Mouse (Mus musculus) intestine, postnatal 0 days (tissue): ENCODE data around the gene Tcf7l1. TPM values are rescaled to one million over a fixed set of nuclear protein-coding genes. Genes with fewer than 3 reads are reported as not detected.

ENCODE experiments used
- ATAC-seq: fragments of 200-750 bp; cut with Nextera tagmentation; 2 replicates; pipeline ENCODE4 v1.8.0; 2017; ENCODE audit warnings: mild to moderate bottlenecking, moderate TSS enrichment, moderate library complexity
- H3K27ac ChIP-seq: fragments of 300-500 bp; sonication (generic); 2 replicates; pipeline ENCODE4 v1.5.1; 2014; ENCODE audit warnings: mild to moderate bottlenecking, low read depth, low read length, moderate library complexity
- H3K27me3 ChIP-seq: fragments of 300-500 bp; sonication (generic); replicated peaks from 2 replicates; pipeline ENCODE4 v1.6.1; 2014; ENCODE audit warnings: low read length, mixed read lengths; ENCODE audit not compliant: control insufficient read depth, insufficient read depth
- H3K36me3 ChIP-seq: fragments of 300-500 bp; sonication (generic); 2 replicates; pipeline ENCODE4 v1.6.1; 2014; ENCODE audit warnings: mild to moderate bottlenecking, moderate library complexity; ENCODE audit not compliant: control insufficient read depth, insufficient read depth
- H3K4me1 ChIP-seq: fragments of 300-500 bp; sonication (generic); replicated peaks from 2 replicates; pipeline ENCODE4 v1.6.1; 2014; ENCODE audit warnings: antibody characterized with exemption, low read length, mixed read lengths; ENCODE audit not compliant: control insufficient read depth, insufficient read depth
- H3K4me2 ChIP-seq: fragments of 300-500 bp; sonication (generic); replicated peaks from 2 replicates; pipeline ENCODE4 v1.6.1; 2014; ENCODE audit warnings: low read depth, mild to moderate bottlenecking, moderate library complexity
- H3K4me3 ChIP-seq: fragments of 300-500 bp; sonication (generic); 2 replicates; pipeline ENCODE4 v1.5.1; 2014; ENCODE audit warnings: low read depth, low read length
- H3K9ac ChIP-seq: fragments of 300-500 bp; sonication (generic); 2 replicates; pipeline ENCODE4 v1.6.1; 2014; ENCODE audit warnings: mild to moderate bottlenecking, low read depth, low read length
- H3K9me3 ChIP-seq: fragments of 300-500 bp; sonication (generic); 2 replicates; pipeline ENCODE4 v1.6.1; 2016; ENCODE audit warnings: mixed run types; ENCODE audit not compliant: control insufficient read depth
- CTCF ChIP-seq: sonication (generic); IDR thresholded peaks from 2 replicates; pipeline ENCODE4 v1.5.1; 2016; ENCODE audit warnings: low read depth, mild to moderate bottlenecking, control low read depth, antibody characterized with exemption, moderate library complexity
- WGBS: fragments of 180-500 bp; shearing (Covaris S2); extraction: QIAGEN DNeasy Blood & Tissue Kit; methylation state at CpG from one replicate; pipeline ENCODE4 v1.1.7; 2014; 5-methylcytosine and 5-hydroxymethylcytosine counted together
- polyA plus RNA-seq: library from polyadenylated mRNA; unstranded; fragments of >200 nt; fragmentation: Nextera tagmentation; extraction: Ambion mirVana; gene quantifications from 2 replicates; pipeline ENCODE4 v1.2.1, GENCODE M21; 2015

Tcf7l1 gene
- polyA plus RNA-seq, 1 experiment from 2014 or later = 6.8 TPM

DNA sequence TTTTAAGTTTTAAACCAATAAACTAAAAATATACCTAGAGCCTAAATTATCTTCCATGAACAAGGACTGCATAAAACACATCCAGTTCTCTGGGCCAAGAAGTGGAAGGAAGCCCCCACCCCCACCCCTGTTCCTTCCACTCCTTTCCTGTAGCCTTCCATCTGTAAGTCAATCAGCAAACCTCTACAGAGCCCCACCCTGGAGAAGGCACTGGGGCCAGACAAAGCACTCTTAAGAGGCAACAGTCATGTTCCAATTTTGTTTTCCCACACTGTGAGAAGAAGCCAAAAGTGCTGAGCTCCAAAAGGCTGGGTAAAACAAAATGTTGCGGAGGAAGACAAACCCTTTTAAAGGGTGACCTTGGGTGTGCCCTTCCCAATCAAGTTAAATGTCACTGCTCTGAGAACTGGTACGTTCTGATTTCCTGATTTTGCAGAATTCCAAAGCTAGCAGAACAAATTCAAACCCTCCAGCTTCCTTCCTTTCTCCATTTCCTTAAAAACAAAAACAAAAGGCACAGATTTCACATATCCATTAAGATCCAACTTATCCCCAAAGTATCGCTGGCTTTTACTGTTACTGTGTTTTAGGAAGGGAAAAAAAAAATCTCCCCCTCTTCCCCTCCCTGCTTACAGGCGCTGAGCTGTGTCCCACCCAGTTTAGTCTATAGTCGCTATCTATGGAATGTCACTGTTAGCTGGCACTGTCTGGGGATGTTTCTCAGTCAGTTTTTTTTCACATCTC lies 94.8 kb downstream of the Tcf7l1 start:
- Histone ChIP-seq H3K27ac (no peak overlapping the region), H3K4me2 (no peak overlapping the region), H3K4me3 (no peak overlapping the region), H3K4me1 (0 out of 2 replicates have a peak, but pooled peaks cover 9% of the 10 kb centered on the region), H3K27me3 (no peaks in the 10 kb centered on the region), H3K9me3 (no peaks in the 10 kb centered on the region), H3K36me3 (no peaks in the 10 kb centered on the region), H3K9ac (no peak overlapping the region)
- 42% methylated on average over 5 of the region's 5 CpGs for WGBS
- ATAC-seq = no peak
- no peak for TF ChIP-seq CTCF

- Histone ChIP-seq H3K9ac (no peak overlapping the region), H3K9me3 (no peaks in the 10 kb centered on the region), H3K27me3 (no peaks in the 10 kb centered on the region), H3K4me2 (no peak overlapping the region), H3K4me1 (peaks cover 11% of the 10 kb centered on the region; the same call in 1 of the 2 replicates), H3K36me3 (no peaks in the 10 kb centered on the region), H3K27ac (no peak overlapping the region), H3K4me3 (no peak overlapping the region)
- no peak for ATAC-seq
- no peak for TF ChIP-seq CTCF
- 81% methylated on average over 6 of the region's 6 CpGs for WGBS
These were observed 96.6 kb downstream of the Tcf7l1 start for GRCm38 (mm10) chr6:72692469-72692868.

GRCm38 (mm10) chr6:72691549-72691948 lies 97.5 kb downstream of the Tcf7l1 start:
- 63% methylated on average over 9 of the region's 9 CpGs for WGBS
- no peaks in the 10 kb centered on the region for H3K27me3 ChIP-seq
- ATAC-seq = no peak
- H3K4me3 ChIP-seq = no peak overlapping the region
- H3K36me3 ChIP-seq = no peaks in the 10 kb centered on the region
- no peak overlapping the region for H3K27ac ChIP-seq
- peaks cover 4% of the 10 kb centered on the region; the same call in 1 of the 2 replicates for H3K4me1 ChIP-seq
- TF ChIP-seq CTCF = no peak
- H3K4me2 ChIP-seq = no peak overlapping the region
- H3K9ac ChIP-seq = no peak overlapping the region
- no peaks in the 10 kb centered on the region for H3K9me3 ChIP-seq

GRCm38 (mm10) chr6:72690595-72690994 lies 98.5 kb downstream of the Tcf7l1 start:
- Histone ChIP-seq H3K9ac (no peak overlapping the region), H3K4me1 (peaks cover 4% of the 10 kb centered on the region; the same call in 1 of the 2 replicates), H3K4me3 (no peak overlapping the region), H3K27ac (no peak overlapping the region), H3K27me3 (no peaks in the 10 kb centered on the region), H3K36me3 (no peaks in the 10 kb centered on the region), H3K9me3 (no peaks in the 10 kb centered on the region), H3K4me2 (no peak overlapping the region)
- no peak for ATAC-seq
- WGBS = 56% methylated on average over 10 of the region's 10 CpGs
- TF ChIP-seq CTCF = no peak

GRCm38 (mm10) chr6:72690001-72690400 lies 99.1 kb downstream of the Tcf7l1 start:
- H3K4me2 ChIP-seq = no peak overlapping the region
- no peak overlapping the region for H3K27ac ChIP-seq
- ATAC-seq = no peak
- no peaks in the 10 kb centered on the region for H3K36me3 ChIP-seq
- WGBS = 78% methylated on average over 8 of the region's 8 CpGs
- H3K27me3 ChIP-seq = no peaks in the 10 kb centered on the region
- no peak overlapping the region for H3K4me3 ChIP-seq
- no peak for TF ChIP-seq CTCF
- no peak overlapping the region for H3K9ac ChIP-seq
- H3K4me1 ChIP-seq = peaks cover 4% of the 10 kb centered on the region; the same call in 1 of the 2 replicates
- H3K9me3 ChIP-seq = no peaks in the 10 kb centered on the region

- Histone ChIP-seq H3K36me3 (no peaks in the 10 kb centered on the region), H3K27ac (no peak overlapping the region), H3K4me3 (no peak overlapping the region), H3K9ac (no peak overlapping the region), H3K9me3 (no peaks in the 10 kb centered on the region), H3K27me3 (no peaks in the 10 kb centered on the region), H3K4me2 (0 out of 2 replicates have a peak overlapping the region, but pooled peaks have one; percentile 24), H3K4me1 (peaks cover 4% of the 10 kb centered on the region; the same call in 1 of the 2 replicates)
- TF ChIP-seq CTCF = no peak
- peak; percentile 76 for ATAC-seq
- 31% methylated on average over 5 of the region's 5 CpGs for WGBS
These were observed 100.0 kb downstream of the Tcf7l1 start for GRCm38 (mm10) chr6:72689046-72689445.
